Mouse (Mus musculus) urinary bladder, adult 2 months (tissue): ENCODE data around the gene Sirt2. TPM values are rescaled to one million over a fixed set of nuclear protein-coding genes. Genes with fewer than 3 reads are reported as not detected.

Experiments used
- DNase-seq: peaks from one replicate; pipeline ENCODE4 v3.0.0; 2022; ENCODE audit warnings: low spot score
- polyA plus RNA-seq: library from polyadenylated mRNA; depleted of rRNA; stranded (reverse); fragments of >200 nt; gene quantifications from 2 replicates; pipeline ENCODE4 v1.2.3, GENCODE M21; 2012

Gene Sirt2
- polyA plus RNA-seq, 1 experiment = 84.7 TPM

DNA sequence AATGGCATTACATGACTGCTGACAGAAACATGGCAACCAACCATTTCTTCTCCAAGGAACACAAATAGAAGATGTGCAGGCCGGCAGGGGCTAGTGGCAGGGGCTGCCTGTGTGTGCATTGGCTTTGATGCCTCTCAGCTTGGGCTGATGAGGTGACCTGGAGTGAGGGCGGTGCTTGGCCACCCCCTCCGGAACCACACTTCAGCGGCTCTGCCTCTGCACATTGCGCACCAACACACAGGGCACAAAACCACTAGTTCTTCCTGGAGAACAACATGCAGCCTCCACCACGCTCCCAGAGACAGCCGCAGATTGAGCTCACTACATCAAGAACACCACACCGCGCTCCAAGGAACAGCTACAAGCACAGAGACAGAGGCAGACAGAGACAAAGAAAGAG, 49.7 kb downstream of the Sirt2 start:
- DNase-seq = no peak

DNA sequence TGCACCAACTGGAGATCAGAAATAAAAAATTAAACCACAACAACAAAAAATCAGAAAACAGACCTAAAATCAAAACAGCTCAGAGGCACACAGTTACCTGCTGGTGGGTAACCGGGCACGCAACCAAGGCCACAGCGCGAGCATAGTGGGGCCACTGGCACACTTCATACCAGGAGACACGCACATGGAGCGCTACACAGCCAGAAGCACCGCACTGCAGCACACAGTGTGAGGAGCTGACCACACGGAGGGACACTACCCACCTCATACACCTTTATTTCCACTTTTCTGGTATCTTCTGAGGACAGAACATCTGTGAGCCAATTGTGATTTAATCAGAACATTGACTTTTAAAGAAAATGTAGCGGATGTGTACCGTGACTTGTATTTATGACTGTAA, 50.4 kb downstream of the Sirt2 start:
- no peak for DNase-seq

DNA sequence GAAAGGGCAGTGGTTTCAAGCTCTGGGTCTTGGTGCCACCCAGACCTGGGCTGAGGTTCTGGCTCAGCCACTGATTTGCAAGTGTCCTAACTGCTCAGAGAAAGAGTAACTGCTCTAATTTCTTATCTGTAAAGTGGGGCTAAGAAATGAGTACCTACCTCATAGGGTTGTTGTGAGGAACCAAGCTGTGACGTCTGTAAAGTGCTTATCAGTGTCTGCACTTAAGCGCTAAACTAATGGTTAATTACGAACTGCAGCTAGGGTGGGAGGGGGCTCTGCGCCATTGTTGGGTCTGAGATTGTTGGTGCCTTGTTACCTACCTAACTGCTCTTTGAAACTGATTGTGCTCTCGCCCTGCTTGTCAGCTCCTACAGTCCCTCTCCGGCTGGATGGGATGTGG, 51.0 kb downstream of the Sirt2 start:
- DNase-seq = no peak

DNA sequence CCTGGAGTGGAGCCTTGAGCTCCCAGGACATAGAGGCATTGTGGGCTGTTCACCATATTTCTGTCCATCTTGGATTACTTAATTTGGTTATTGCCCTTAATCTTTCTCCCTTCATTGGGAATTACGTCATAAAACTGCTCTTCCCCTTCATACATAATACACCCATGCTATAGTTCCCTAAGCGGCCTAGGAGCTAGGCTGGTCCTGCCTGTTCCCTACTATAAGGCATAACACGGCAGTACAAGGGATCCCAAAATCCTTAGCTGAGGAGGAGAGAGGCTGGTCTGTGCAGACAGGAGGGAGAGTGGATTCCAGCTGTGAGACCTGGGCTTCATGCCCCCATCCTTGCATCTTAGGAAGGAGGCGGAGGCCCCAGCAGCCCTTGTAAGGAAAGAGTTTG, 51.4 kb downstream of the Sirt2 start:
- DNase-seq = no peak

DNA sequence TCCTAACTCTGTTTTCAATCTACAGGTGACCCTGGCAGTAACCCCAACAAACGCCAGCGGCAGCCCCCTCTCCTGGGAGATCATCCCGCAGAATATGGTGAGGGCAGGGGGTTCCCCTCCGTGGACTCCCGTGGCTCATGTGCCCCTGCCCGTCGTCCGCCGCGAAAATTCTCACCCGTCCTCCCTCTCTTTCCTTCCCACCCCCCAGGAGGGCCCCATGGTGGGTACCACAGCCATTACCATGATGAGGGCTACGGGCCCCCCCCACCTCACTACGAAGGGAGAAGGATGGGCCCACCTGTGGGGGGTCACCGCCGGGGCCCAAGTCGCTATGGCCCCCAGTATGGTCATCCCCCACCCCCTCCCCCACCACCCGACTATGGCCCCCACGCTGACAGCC, 51.9 kb downstream of the Sirt2 start:
- no peak for DNase-seq

DNA sequence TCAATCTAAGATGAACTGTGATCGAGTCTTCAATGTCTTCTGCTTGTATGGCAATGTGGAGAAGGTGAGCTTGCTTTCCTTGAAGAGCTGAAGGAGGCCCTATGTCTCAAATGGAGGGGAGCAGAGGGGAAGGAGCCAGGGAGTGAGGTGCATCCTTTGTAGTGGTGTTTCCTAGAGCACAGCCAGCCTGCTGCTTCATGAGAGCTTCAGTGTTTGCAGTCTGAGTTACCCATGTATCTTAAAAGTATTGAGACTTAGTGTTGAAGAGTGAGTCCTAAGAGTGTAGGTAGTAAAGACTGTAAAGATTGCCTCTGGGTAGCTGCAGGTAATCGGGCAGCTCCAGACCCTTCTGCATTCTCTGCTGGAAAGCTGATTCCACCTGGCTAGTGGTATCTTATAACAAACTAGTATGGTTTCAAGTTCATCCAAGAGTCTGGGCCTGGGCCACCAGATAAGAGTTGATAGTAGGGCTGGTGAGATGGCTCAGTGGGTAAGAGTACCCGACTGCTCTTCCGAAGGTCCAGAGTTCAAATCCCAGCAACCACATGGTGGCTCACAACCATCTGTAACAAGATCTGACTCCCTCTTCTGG, 52.4 kb downstream of the Sirt2 start:
- no peak for DNase-seq

DNA sequence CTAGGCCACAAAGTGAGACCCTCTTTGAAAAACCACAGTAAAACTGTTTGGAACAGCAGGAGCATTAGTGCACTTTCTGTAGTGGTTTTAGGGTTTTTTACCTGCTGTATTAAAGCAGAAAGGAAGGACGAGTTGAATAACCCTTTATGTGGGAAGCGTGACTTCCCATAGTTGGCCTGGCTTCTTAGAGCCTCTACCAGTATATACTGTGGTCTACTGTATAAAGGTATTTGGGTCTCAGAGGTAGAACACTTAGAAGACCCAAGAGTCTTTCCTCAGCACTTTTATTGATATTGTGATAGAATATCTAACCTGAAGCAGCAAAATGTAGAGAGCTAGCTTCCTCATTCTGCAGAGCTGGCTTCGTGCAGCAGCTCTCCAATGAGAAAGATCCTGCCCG, 53.0 kb downstream of the Sirt2 start:
- no peak for DNase-seq

DNA sequence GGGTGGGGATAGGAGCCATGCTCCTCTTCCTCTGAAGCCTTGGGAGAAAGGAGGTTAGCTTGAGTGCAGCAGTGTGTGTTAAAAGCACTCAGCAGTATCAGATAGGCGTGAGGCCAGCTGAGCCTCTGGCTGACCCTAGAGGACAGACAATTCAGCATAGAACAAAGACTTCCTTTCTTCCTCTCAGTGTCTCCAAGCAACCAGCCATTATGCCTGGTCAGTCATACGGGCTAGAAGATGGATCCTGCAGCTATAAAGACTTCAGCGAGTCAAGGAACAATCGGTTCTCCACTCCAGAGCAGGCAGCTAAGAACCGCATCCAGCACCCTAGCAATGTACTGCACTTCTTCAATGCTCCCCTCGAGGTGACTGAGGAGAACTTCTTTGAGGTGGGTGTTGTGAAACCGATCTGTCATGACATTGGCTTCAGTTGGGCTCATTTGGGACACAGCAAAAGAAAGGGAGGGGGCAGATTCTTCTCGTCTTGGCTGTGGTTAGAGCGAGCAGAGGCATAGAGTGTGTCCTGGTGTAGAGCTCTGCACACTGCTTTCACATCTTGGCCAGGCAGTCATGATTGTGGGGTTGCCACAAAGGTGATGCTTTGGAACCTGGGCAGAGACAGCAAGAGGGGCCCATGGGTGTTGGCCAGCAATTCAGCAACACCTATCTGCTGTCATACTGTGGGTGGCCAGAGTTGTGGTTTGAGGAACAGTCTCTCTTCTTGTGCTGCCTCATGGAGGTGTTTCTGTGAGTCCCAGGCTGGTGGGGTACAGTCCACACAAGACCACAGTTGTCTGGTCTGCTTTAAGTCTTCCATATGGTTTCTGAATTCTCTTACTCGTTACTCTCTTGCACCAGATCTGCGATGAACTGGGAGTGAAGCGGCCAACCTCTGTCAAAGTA, 54.1 kb downstream of the Sirt2 start:
- DNase-seq = no peak

DNA sequence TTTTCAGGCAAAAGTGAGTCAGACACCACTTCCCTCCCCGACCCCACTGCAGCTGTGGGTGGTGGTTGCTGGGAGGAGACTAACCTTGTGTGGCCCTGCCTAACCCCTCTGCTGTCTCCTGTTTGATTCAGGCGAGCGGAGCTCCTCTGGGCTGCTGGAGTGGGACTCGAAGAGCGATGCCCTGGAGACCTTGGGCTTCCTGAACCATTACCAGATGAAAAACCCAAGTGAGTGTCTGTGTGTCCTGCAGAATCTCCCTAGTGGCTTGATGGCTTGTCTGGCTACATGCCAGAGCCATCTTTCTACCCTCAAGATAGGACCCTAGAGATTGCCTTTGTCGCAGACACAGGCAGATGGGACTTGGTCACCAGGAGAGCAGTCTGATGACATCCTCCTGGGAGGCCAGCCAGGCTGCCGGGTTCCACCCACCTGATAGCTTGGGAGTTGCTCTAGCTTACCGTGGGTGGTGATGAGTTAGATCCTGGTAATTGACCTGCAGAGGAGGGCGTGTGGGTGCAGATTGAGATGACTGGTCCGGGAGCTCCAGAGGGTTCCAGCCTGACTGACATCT, 54.8 kb downstream of the Sirt2 start:
- no peak for DNase-seq

DNA sequence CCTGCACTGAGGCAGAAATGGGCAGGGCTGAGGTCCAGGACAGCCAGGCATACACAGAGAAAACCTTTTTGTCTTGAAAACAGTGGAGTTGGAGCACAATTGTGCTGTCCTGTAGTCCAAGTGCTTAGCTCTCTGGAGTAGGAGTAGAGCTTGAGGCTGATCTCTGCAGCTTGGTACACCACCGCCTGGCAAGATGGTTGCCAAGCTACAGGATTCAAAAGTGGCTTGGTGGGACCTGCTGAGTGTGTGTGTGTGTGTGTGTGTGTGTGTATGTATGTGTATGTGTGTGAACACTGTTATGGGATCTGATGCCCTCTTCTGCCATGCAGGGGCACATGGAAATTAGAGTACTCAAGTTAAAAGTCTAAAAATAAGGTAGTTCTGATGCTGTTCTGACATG, 56.0 kb downstream of the Sirt2 start:
- no peak for DNase-seq

DNA sequence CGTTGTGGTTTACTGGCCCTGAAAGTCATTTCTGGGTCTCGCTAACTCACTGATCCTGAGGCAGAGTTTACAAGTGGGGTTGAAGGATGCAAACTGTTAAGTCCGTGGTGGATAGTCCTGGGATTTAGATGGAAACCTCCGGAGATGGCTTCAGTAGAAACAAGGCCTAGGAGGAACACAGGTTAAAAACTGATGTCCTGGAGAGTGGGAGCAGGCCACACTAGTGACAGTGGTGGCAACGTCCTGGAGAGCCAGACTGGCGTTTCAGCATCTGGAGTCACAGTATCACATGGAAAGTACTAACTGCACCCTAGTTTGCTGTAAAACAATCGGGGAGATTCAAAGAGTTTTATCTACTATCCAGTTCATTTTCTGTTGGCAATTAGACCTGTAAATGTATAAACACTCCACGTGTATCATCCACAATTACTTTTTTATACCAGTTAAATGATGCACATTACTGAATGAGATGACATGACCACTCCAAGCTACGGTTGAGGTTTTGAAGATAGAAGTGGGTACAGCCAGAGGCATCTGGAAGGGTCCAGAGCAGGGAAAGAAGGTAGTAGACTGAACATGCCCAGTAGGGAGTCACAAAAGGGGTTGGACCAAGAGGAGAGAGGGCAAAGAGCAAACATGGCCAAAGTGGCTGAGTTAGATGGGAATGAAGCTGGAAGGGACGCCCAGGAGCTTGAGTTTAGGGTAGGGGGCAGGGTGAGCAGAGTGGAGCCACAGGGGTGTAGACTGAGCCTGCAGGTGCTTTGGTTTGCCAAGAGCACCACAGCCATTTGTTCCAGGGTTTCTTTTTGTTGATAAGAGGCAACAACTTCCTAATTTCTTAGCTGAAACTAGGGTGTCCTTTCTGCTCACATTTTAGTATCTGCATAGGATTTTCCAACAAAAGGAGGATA, 56.7 kb downstream of the Sirt2 start:
- no peak for DNase-seq

DNA sequence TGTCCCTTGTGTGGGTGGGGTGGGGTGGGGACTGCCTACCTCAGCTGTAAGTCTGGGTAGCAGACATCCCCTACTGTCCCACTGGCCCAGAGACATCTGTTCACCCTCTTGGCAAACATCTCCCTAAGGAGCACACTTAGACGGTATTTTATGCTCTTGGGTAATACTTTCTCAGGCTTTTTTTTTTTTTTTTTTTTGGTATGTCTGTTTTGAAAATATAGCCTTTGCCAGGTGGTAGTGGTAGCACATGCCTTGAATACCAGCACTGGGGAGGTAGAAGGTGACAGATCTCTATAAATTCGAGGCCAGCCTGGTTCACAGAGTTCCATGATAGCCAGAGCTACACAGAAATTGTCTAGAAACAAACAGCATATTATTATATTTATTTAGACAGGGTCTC, 57.4 kb downstream of the Sirt2 start:
- DNase-seq = no peak

DNA sequence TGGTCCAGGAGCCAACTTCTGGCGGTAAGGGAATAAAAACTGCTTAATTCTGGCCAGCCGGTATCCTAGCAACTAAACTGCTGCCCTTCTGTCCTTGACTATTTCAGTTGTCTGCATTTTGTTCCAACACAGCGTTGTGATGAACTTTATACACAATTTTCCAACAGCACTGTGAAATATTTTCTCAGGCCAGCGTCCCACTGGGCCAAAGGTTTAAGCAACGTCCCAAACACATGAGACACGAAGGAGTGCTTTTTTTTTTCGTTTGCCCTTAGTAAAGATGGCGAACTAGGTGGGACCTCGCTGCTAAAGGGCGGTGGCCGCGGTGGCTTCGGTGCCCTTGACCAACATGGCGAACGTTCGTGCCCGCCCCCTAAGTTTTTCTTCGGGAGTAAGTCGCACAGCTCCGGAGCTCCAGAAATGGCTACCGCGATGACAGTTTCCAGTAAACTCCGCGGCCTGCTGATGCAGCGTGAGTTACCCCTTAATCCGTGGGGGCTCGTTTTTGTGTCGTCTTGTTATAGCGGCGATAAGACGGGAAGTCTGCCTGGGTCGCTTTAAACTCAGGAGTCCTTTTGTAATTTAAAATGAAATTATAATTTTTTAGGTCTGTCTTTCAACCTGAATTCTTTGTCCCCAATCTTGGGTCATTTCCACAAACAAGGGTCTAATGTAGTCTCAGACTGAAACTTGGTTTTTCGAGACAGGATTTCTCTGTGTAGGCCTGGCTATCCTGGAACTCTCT, 58.6 kb downstream of the Sirt2 start, which contains the start of gene Ech1:
Ech1 (plus strand) TSS at position 277 of the 745 bp plus-strand sequence.
- peak; percentile 79 for DNase-seq

DNA sequence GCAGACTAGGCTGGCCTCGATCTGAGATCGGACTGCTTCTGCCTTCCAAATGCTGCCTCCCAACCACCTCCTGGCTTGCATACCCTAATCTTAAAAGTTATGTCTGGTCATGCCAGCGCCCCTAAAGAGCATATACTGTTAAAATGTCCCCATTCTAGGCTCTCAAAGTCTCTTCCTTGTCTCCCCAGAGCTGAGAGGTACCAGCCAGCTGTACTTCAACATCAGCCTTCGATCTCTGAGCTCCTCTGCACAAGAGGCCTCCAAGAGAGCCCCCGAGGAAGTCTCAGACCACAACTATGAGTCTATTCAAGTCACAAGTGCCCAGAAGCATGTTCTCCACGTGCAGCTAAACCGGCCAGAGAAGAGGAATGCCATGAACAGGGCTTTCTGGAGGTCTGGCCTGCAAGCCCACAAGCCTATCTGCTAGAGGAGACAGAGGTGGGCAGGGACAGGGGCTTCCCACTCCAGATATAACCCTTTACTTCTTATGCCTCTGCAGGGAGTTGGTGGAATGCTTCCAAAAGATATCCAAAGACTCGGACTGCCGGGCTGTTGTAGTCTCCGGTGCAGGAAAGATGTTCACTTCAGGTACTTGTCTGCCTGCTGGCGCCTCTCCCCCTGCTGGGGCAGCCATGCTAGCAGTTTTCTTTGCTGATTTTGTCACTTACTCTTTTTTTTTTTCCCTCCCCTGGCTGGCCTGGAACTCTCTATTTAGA, 59.3 kb downstream of the Sirt2 start:
- DNase-seq = no peak

DNA sequence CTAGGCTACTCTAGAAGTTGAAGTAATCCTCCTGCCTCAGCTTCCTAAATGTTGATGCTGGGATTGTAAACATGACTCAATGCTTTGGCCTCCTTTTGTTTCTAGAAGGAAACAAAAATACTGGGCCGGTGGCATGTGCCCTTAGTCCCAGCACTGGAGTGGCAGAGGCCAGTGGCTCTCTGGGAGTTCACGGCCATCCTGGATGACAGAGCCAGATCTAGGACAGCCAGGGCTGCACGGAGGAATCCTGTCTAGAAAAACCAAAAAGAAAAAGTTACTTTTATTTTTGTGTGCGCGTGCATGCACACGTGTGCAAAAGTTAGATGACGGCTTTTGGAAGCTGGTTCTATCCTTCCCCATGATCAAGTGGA, 59.9 kb downstream of the Sirt2 start:
- DNase-seq = no peak

DNA sequence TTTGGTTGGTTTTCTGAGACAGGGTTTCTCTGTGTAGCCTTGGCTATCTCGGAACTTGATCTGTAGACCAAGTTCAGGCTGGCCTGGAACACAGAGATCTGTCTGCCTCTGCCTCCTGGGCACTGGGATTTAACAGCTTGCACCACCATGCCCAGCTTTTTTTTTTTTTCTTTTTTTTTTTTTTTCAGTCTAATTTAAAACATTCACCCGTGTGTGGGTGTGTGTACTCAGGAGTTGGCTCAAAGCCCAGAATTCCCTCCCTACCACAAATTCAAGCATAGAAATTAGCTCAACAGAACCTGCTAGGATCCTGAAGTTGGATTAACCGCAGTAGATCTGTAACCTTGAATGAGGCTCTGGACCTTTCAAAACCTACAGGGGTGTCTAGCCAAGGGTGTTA, 60.8 kb downstream of the Sirt2 start:
- no peak for DNase-seq

DNA sequence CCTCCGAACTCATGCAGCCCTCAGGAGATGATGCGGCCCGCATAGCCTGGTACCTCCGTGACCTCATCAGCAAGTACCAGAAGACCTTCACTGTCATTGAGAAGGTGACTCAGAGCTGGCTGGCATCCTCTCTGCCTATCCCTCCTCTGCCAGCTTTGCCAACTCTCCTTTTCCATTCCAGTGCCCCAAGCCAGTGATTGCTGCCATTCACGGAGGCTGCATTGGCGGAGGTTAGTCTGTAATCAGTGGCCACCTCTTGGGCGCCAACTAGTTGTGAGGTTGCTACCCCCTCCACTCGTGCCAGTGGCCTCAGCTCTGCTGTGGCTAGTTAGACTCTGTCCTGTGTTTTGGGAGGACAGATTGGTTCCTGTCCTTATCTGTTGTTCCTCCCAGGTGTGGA, 63.3 kb downstream of the Sirt2 start:
- DNase-seq = no peak

DNA sequence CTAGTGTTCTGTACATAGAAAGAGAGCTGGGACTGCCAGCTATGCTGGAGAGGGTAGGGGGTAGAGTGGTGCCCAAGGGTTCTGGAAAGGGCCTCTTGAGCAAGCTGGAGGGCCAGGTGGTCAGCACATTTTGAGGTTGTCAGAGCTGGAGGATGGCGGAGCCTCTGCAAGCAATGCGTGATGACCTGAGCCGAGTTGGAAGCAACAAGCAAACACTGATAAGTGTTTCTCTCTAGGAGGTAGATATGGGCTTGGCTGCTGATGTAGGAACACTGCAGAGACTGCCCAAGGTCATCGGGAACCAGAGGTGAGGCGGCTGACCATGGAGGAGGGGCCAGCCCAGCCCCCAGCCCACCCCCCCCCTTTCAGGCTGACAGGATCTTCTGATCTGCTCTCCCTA, 64.4 kb downstream of the Sirt2 start:
- DNase-seq = no peak

DNA sequence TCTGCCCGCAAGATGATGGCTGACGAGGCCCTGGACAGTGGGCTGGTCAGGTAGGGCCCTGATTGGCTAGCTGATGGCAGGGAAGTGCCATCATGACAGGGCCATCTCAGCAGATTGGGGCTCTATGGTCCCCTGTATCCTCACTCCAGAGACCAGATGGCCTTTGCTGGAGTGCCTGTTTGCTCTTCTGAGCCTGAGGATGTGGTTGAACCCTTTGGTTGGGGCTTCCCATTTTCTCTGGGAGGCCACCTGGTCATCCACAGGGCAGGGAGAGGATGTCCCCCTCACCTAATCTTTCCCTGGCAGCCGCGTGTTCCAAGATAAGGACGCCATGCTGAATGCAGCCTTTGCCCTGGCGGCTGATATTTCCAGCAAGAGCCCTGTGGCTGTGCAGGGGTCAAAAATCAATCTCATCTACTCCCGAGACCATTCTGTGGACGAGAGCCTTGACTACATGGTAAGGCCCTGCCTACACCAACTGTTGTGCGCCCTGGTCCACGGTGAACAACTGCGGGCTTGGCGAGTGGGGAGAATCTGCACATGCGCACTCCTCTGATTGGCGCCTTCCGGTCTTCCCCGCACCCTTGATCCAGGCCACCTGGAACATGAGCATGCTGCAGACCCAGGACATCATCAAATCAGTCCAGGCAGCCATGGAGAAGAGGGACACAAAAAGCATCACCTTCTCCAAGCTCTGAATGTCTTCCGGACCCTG, 65.0 kb downstream of the Sirt2 start:
- DNase-seq = no peak

DNA sequence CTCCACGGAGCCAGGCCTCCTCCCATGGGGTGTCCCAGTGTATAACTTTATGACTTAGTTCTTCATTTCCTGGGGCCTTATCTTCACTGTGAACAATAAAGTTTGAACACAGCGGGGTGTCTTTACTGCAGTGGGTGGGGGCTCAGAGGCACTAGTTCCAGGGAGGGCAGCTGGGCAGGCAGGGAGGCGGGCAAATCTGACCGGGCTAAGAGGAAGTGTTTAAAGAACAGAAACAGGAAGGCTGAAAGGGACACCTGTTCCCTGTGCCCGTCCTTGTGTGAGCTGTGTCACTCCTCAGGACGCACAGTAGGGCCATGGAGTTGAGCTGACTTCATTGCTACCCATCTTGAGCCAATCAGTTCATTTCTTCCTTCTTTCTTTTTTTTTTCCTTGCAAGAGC, 65.6 kb downstream of the Sirt2 start:
- no peak for DNase-seq
